Comparison of ENCODE assay signal across 10 mouse cellular contexts in genomic region chr1:35713961-35714360, GRCm38 (mm10).
"Had no signal": no experiment of that assay in that cellular context is flagged by ENCODE, and none has a peak within 500 bp of the region (broad histone marks: within the 10 kb centered on the region; RNA-seq: fewer than 3 reads in every experiment).

No protein-coding gene starts in this region.

- DNase-seq: lung, adult 18-20 months; lung, embryonic 14.5 days; lung, postnatal 10 days; lung, postnatal 4 days; right cerebral cortex, postnatal 14 days; thymus, adult 2 months; thymus, postnatal 25 days; thymus, postnatal 4 days had no signal

- ATAC-seq: midbrain, embryonic 13.5 days; midbrain, embryonic 15.5 days had no signal
